Mouse (Mus musculus): ENCODE measurements around the gene Ccdc63. TPM values are rescaled to one million over a fixed set of nuclear protein-coding genes. Genes with fewer than 3 reads are reported as not detected.

The Ccdc63 gene
- polyA plus RNA-seq, 1 experiment, result not detected

- Histone ChIP-seq H3K27ac (replicated peaks; ENCODE audit: low read depth, low read length) (no peak overlapping the region), H3K4me1 (ENCODE audit: control insufficient read depth, insufficient read depth, insufficient read length, low read length) (no peaks in the 10 kb centered on the region), H3K4me3 (ENCODE audit: insufficient read depth, low read depth, low read length) (no peak overlapping the region)
Measured at GRCm38 (mm10) chr5:122114176-122114575, 26.4 kb downstream of the Ccdc63 start.

DNA sequence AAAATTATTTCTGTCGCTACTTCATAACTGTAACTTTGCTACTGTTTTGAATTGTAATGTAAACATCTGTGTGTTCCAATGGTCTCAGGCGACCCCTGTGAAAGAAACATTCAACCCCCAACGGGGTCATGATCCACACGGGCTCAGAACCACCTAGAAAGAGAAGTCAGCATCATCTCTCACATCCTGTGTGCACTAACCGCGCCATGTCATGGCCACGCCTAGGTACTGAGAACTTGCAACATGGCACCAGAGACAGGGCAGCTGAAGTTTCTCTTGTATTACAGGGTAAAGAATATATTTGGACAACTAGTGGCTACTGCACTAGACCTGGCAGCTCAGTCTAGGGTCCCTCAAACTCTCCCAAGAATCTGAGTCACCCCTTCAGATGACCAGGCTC is 27.2 kb downstream of the Ccdc63 start:
- Histone ChIP-seq H3K4me3 (ENCODE audit: insufficient read depth, low read depth, low read length) (no peak overlapping the region), H3K27ac (replicated peaks; ENCODE audit: low read depth, low read length) (no peak overlapping the region), H3K4me1 (ENCODE audit: control insufficient read depth, insufficient read depth, insufficient read length, low read length) (no peaks in the 10 kb centered on the region)

DNA sequence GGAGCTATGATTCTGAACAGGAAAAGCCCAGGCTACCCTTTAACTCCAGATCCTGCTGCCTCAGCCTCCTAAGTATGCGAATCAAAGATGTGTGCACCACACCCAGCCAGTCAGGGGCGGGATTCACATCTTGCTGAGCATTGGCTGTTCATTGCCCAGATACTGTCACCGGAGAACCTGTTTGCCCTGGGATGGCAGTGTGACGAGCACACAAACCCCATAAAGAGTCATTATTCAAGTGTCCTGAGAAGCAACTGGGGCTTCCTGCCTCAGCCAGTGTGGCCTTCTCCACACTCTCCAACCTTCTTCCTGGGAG is 28.7 kb downstream of the Ccdc63 start:
- Histone ChIP-seq H3K4me3 (ENCODE audit: insufficient read depth, low read depth, low read length) (no peak overlapping the region), H3K4me1 (ENCODE audit: control insufficient read depth, insufficient read depth, insufficient read length, low read length) (no peaks in the 10 kb centered on the region), H3K27ac (replicated peaks; ENCODE audit: low read depth, low read length) (no peak overlapping the region)

DNA sequence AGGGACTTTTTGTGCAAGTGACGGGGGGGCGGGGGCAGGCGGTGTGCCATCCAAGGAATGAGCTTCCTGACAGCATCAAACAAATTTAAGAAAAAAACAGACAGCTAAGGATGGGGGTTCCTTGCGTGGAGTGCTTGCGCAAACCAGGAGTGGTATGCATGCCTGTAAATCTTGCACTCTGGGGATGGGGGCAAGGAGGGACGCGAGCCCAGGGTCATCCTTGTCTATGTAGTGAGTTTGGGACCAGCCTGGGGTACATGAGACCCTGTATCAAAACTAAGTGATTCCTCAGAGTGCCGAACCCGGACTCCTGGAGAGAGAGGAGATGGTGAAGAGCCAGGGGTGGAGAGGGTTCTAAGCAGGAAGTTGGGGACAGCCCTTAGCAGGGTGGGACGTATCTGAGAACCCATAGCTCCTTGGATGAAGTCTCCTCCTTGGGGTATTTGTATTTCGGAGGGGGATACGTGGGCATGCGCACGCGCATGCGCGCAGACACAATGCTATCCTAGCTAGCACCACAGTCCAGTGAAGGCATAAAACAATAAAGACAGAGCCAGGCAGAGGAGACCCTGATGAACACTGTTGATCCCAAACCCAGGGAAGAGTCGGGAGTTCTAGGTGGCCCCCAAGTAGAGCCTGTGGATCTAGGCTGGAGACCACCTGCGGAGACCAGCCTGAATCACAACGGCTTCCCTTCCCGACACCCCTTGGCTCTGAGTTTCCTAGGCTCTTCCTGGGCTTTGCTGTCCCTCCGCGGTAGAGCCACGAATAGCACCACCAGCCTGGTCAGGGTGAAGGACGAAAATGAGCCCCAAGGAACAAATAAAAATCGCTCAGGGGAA is 29.3 kb downstream of the Ccdc63 start:
- no peaks in the 10 kb centered on the region for H3K4me1 ChIP-seq (ENCODE audit: control insufficient read depth, insufficient read depth, insufficient read length, low read length)
- no peak overlapping the region for H3K4me3 ChIP-seq (ENCODE audit: insufficient read depth, low read depth, low read length)
- no peak overlapping the region for H3K27ac ChIP-seq (replicated peaks; ENCODE audit: low read depth, low read length)

DNA sequence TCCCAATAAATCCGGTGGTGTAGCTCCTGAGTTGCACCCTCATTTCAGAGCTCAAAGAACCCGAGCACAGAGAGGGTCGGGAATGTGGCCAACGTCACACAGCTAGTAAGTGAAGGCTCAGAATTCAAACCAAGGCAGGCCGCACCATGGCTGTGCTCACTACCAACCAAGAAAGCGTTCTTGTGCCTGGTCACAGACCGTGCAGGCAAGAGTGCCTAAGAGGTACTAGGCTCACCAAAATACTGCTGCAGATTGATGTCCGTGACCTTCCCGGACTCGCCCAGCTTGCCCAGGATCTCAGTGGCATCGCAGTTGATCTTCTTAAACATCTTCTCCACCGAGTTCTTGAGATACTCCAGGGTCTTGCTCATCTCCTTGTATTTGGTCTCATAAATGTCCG is 30.0 kb downstream of the Ccdc63 start:
- H3K27ac ChIP-seq (replicated peaks; ENCODE audit: low read depth, low read length), result no peak overlapping the region

GRCm38 (mm10) chr5:122109325-122110060 is 31.1 kb downstream of the Ccdc63 start:
- Histone ChIP-seq H3K4me1 (ENCODE audit: control insufficient read depth, insufficient read depth, insufficient read length, low read length) (no peaks in the 10 kb centered on the region), H3K4me3 (ENCODE audit: insufficient read depth, low read depth, low read length) (no peak overlapping the region), H3K27ac (replicated peaks; ENCODE audit: low read depth, low read length) (no peak overlapping the region)

More for the DNA sequence above, 30.0 kb downstream of the Ccdc63 start:
- no peaks in the 10 kb centered on the region for H3K4me1 ChIP-seq (ENCODE audit: control insufficient read depth, insufficient read depth, insufficient read length, low read length)
- no peak overlapping the region for H3K4me3 ChIP-seq (ENCODE audit: insufficient read depth, low read depth, low read length)

- no peaks in the 10 kb centered on the region for H3K4me1 ChIP-seq (ENCODE audit: control insufficient read depth, insufficient read depth, insufficient read length, low read length)
- no peak overlapping the region for H3K4me3 ChIP-seq (ENCODE audit: insufficient read depth, low read depth, low read length)
- H3K27ac ChIP-seq (replicated peaks; ENCODE audit: low read depth, low read length), result no peak overlapping the region
Measured at GRCm38 (mm10) chr5:122108104-122108503, 32.5 kb downstream of the Ccdc63 start.

DNA sequence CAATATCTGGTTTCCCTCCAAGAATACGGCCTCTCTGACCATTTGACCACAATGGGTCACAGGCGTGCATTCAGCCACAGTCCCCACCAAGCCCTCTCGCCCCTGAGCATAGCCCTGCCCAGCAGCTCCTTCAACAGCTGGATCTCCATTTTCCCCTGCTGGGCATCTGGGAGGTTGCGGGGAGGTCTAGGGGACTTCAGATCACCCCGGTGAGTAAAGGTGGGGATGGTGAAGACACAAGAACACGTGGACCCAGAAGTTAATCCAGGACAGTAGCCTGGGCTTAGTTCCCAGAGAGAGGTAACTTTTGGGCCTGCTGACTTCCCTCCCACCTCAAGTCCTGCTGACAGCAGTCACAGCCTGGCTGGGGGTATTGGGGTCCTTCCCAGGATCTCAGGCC is 34.4 kb downstream of the Ccdc63 start:
- Histone ChIP-seq H3K27ac (replicated peaks; ENCODE audit: low read depth, low read length) (no peak overlapping the region), H3K4me3 (ENCODE audit: insufficient read depth, low read depth, low read length) (no peak overlapping the region), H3K4me1 (ENCODE audit: control insufficient read depth, insufficient read depth, insufficient read length, low read length) (no peaks in the 10 kb centered on the region)

DNA sequence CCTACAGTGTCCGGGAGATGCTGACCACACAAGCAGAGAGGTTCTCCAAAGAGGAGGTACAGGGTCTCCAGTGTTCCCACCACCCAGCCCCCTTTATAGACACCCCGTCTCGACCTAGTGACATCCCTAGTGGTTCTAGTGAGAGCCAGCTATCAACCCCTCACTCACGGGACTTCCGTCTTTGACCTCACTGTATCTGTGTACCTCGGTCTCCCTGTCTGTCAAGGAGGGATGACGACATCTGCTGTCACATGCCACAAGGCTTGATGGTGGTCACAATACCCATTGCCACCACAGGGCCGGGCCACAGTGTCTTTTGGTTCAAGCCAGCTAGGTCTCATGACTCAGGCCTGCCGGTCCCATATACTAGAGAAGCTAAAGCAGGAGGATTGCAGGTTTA is 35.6 kb downstream of the Ccdc63 start:
- Histone ChIP-seq H3K4me1 (ENCODE audit: control insufficient read depth, insufficient read depth, insufficient read length, low read length) (no peaks in the 10 kb centered on the region), H3K27ac (replicated peaks; ENCODE audit: low read depth, low read length) (no peak overlapping the region), H3K4me3 (ENCODE audit: insufficient read depth, low read depth, low read length) (no peak overlapping the region)

- Histone ChIP-seq H3K4me3 (ENCODE audit: insufficient read depth, low read depth, low read length) (no peak overlapping the region), H3K27ac (replicated peaks; ENCODE audit: low read depth, low read length) (no peak overlapping the region), H3K4me1 (ENCODE audit: control insufficient read depth, insufficient read depth, insufficient read length, low read length) (no peaks in the 10 kb centered on the region)
Measured at GRCm38 (mm10) chr5:122104201-122104600, 36.4 kb downstream of the Ccdc63 start.

- H3K4me3 ChIP-seq (ENCODE audit: insufficient read depth, low read depth, low read length), result no peak overlapping the region
- H3K27ac ChIP-seq (replicated peaks; ENCODE audit: low read depth, low read length), result no peak overlapping the region
Measured at GRCm38 (mm10) chr5:122103075-122103474, 37.5 kb downstream of the Ccdc63 start.

GRCm38 (mm10) chr5:122102476-122103050 is 38.1 kb downstream of the Ccdc63 start:
- Histone ChIP-seq H3K4me1 (ENCODE audit: control insufficient read depth, insufficient read depth, insufficient read length, low read length) (no peaks in the 10 kb centered on the region), H3K27ac (replicated peaks; ENCODE audit: low read depth, low read length) (no peak overlapping the region)

More at GRCm38 (mm10) chr5:122103075-122103474, 37.5 kb downstream of the Ccdc63 start:
- H3K4me1 ChIP-seq (ENCODE audit: control insufficient read depth, insufficient read depth, insufficient read length, low read length), result no peaks in the 10 kb centered on the region

GRCm38 (mm10) chr5:122094439-122094838 is 46.2 kb downstream of the Ccdc63 start:
- Histone ChIP-seq H3K4me3 (ENCODE audit: insufficient read depth, low read depth, low read length) (no peak overlapping the region), H3K4me1 (ENCODE audit: control insufficient read depth, insufficient read depth, insufficient read length, low read length) (no peaks in the 10 kb centered on the region), H3K27ac (replicated peaks; ENCODE audit: low read depth, low read length) (no peak overlapping the region)

More at GRCm38 (mm10) chr5:122102476-122103050, 38.1 kb downstream of the Ccdc63 start:
- H3K4me3 ChIP-seq (ENCODE audit: insufficient read depth, low read depth, low read length), result no peak overlapping the region

DNA sequence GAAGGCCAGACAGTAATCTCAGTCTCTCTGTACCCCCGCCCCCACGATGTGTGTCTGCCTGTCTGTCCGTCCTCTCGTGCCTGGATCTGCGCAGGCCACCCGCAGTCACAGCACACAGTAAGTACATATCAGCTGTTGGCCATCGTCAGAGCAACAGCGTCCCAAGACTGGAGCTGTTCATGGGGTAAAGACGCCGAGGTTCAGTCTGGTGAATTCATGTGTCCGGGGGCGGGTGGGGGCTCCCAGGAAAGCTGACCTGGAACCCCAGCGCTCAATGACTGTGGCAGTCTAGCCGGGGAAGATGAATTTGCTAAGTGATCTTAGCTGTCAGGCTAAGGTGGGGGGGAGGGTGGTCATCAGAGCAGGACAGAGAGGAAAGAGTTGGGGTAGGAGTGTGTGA is 46.9 kb downstream of the Ccdc63 start:
- H3K4me1 ChIP-seq (ENCODE audit: control insufficient read depth, insufficient read depth, insufficient read length, low read length), result no peaks in the 10 kb centered on the region
- no peak overlapping the region for H3K27ac ChIP-seq (replicated peaks; ENCODE audit: low read depth, low read length)
- no peak overlapping the region for H3K4me3 ChIP-seq (ENCODE audit: insufficient read depth, low read depth, low read length)

- H3K27ac ChIP-seq (replicated peaks; ENCODE audit: low read depth, low read length), result no peak overlapping the region
- H3K4me1 ChIP-seq (ENCODE audit: control insufficient read depth, insufficient read depth, insufficient read length, low read length), result no peaks in the 10 kb centered on the region
- no peak overlapping the region for H3K4me3 ChIP-seq (ENCODE audit: insufficient read depth, low read depth, low read length)
Measured at GRCm38 (mm10) chr5:122092794-122093193, 47.8 kb downstream of the Ccdc63 start.

All from brown adipose tissue, adult 24 weeks (tissue).